Mouse (Mus musculus) kidney, adult 18-20 months (tissue): ENCODE measurements at regions not wholly inside any gene's neighbourhood (a gene's known extent, or its start where the extent isn't known, plus 50 kb on each side); places are given as distances from the start of the nearest gene placed in this dataset.
"Not testable (repeated sequence)": the region's sequence is repeated elsewhere in the genome, so short reads cannot be mapped to it uniquely, and the experiment has no call there.

Experiments used
- DNase-seq: peaks from one replicate; pipeline ENCODE4 v3.0.0; 2021

DNA sequence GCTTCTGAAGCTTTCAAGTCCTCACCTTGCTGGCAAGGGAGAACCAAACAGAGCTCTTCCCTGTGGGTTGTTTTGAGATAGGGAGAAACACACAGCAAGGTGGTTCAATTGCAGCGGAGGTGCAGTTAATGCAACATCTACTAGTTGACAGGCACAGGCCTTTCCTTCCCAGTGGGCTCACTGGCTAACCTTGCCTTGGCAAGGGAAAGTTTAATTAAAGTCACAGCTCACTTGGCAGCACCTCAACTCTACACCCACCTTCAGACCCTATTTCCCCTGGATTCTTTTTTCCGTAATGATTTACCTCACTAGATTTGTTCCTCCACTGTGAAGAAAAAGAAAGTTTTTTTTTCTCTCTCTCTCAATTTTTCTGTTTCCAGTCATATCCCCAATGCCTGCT, 314.5 kb downstream of the Tlr4 start:
- DNase-seq = no peak

DNA sequence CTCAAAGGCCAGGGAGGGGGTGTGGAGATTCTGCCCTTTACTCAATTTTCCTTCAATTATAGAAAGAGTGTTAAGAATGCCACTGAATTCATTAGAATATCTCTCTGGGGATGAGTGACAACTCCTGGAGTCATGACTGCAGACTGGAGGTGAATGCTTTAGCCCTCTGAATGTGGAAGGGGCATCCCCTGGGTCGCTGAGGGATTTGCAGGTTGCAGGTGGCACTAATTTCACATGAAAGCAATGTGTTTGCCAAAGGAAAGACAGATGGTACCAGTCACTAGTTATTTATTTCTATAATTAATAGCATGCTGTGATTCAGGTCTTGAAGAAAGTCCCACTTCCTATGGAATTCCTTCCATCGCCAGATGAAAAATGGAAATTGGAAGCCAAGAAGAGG, 321.1 kb downstream of the Tlr4 start:
- no peak for DNase-seq

DNA sequence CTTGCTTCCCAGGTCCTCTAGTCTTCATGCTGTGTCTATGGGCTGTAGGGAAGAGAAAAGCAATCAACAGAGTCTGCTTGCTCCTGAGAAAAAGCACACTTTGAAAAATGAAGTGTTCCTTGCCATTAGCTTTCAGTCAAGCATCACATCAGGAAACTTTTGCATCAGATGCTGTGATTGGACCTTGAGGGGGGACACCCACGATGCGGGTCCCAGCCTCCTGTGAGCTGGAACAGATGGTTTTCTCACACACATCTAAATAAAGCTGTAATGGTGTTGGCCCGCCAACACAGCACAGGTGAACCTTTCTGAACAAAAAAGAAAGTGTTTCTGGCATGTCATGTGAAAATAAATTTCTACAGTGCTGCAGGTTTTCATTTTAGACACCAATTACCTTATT, 335.3 kb downstream of the Tlr4 start:
- no peak for DNase-seq

DNA sequence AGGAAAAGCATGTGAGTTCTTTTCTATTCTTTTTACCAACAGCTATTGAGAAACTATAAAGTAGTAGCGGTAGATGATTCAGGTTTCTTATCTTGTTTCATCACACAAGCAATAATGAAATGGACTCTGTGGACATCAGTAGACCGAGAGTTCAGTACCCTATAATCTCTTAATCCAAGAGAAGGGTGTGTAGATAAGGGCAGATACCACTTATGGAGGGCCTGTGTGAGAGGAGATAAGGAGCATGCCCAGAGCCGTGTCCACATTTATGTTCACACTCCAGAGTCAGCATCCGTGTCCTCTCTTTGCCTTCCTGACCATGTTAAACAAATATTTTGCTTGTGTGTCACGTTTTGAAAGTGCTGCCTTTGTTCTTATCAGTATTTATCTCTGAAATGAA, 340.3 kb downstream of the Tlr4 start:
- no peak for DNase-seq

DNA sequence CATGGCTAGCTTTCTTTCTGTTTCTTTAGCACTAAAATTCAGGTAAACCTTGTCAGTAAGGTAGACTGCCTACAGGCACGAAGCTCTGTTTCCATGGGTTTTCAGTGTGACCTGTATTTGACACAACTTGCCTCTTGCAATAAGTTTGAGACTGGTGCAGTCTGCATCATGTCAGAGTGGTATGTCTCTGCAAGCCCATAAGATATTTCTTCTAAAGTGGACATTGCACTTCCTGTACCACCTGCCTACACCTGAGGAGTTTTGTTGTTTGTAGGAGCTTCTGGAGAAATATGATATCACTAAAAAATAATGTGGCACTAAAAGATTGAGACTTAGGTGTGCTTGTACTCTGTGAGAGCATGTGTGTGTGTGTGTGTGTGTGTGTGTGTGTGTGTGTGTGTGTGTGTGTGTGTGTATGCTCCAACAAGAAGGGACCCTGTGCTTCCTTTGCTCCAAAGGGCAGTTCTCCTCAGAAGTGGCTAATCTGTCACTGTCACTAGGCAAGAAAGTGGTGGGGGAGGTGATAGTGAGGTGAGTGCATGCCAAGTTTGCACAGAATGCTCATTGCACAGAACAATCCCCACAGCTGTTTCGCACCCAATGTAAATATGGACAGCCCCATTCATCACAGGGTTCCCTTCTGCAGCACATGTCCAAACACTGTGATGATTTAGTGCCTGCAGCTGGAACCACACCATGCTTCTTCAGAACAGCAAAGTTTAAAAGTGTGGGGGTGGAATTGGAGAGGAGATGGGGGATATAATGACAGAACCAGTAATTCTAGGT, 360.5 kb downstream of the Tlr4 start:
- DNase-seq = no peak

DNA sequence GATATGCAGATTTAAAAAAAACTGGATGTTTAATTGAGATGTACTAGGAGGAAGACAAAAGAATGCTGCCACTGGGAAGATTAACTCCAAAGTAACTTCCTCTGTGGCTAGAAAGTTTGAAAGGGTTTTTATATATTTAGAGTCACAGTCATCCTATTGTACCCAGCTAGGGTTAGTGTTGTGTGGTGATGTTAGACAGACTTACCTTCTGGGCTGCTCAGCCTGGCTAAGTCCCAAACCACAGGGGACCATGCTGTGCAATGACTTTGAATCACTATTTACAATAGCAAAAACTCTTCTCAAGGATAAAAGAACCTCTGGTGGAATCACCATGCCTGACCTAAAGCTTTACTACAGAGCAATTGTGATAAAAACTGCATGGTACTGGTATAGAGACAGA, 363.2 kb downstream of the Tlr4 start:
- no peak for DNase-seq

DNA sequence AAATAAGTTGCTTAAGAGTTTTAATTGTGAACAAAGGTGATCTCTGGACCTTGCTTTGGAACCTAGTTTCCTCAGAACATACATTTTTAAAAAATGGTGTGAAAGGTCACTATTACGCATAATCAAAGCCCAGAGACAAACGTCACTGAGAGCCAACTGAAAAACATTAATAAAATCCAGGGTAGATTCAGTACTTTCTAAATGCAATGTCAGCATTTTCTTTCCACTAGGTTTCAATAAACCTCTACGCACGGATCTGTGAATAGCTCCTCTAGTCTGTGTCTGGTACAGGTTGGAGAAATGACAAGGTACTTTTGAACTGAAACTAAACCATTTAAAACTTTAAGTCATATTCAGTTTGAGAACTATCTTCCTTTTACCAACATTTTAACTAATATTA, 367.0 kb downstream of the Tlr4 start:
- no peak for DNase-seq

DNA sequence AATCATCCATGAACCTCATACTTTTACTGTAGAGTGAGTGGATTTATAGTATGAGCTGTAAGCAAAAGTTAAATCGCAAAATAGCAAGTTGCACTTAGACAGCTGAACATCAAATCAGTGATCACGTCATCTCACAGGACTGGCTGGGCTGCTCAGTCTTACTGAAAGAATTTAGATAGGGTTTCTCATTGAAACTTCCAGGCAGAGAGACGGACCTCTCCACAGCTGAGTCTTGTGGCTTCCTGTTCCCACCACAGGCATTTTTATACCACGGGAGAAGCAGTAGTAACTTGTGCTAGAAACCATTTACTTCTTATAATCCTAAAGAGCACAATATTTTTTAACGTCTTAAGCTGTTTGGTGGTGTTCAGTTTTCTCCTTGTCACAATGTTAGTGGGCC, 369.5 kb downstream of the Tlr4 start:
- no peak for DNase-seq

DNA sequence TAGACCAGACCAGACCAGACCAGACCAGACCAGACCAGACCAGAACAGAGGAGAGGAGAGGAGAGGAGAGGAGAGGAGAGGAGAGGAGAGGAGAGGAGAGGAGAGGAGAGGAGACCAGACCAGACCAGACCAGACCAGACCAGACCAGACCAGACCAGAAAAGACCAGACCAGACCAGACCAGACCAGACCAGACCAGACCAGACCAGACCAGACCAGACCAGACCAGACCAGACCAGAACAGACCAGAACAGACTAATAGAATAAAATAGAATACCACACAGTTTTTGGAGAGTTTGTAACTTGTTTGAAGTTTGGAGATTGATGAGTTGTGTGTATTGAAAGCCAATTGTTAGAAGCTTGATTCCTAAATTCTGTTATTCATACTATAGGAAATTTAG, 381.0 kb downstream of the Tlr4 start:
- peak; percentile 33 for DNase-seq

DNA sequence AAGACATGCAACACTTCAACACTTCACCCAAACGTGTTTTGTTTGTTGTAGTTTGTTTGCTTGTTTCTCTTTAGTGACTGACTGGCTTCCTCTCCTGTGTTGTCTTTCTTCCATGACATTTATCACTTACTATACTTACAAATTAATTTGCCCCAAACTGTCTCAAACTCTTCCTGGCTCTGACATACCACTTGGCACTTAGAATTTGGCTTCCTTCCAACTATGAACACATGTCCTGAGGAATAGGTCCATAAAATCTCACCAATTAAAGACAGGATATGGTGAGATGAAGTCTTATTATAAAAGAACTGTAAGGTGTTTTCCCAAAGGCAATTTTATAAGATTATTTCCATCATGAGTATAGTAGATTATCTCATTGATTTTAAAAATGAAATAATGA, 386.0 kb downstream of the Tlr4 start:
- no peak for DNase-seq

DNA sequence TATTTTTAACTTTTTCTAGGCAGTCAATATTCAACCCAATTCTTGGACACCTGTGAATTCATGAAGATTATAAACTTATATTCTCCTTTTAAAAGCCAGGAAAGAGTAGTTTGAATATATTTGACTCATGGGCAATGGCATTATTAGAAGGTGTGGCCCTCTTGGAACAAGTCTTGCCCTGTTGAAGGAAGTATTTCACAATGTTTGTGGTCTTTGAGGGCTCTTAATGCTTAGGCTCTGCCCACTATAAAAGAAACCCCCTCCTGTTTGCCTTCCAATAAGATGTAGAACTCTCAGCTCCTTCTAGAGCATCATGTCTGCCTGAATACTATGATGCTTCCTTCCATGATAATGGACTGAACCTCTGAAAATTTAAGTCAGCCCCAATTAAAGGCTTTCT, 397.1 kb downstream of the Tlr4 start:
- no peak for DNase-seq

DNA sequence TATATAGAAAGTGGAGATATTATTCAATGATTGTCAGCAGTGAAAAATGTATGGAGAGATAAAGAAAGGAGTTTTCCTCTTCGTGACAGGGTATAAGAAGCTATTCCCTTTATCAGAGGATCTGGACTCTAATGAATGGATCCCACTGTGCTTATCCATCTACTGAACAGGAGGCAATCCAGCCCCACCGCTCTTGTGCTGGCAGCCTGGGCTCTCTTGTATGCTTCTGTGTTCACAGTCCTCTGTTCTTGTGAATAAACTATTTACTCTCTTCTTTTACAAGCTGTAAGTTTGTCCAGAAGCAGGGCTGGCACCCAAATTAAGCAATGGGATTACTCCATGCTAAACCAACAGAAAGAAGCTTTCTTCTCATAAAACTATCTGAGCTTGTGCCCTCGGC, 401.8 kb downstream of the Tlr4 start:
- no peak for DNase-seq

DNA sequence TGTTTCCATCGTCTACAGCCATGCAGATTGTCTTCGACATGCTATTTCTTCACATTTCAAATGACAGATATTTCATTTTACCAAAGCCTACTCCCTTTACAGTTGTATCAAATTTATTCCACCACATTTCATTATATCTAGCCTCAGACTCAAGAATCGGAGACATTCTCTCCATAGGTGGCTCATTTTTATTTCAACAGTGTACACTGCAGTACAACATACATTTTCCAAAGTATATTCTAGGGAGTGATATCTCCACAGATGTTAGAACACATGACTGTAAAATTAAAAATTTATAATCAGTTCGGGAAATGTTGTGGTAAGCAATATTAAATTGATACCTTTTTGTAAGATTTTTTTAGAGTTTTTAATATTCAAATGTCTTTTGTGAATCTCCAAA, 446.2 kb downstream of the Tlr4 start:
- DNase-seq = no peak

DNA sequence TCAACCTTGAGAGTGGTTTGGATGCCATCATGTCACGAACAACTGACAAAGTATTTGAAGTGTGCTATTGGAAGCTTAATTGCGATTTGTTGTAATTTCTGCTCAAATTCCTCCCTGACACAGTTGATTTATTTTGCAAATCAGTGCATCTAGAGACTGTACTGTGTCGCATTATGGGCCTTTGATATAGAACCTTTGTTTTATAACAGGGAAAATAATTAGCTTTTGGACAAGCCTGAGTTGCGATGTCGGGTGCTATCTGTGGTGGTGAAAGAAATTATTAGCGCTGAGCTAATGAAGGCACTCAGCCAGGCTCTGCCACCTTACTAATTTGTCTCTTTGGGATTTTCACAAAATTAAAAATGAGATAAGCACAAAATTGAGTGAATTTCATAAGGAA, 473.6 kb downstream of the Tlr4 start:
- no peak for DNase-seq

DNA sequence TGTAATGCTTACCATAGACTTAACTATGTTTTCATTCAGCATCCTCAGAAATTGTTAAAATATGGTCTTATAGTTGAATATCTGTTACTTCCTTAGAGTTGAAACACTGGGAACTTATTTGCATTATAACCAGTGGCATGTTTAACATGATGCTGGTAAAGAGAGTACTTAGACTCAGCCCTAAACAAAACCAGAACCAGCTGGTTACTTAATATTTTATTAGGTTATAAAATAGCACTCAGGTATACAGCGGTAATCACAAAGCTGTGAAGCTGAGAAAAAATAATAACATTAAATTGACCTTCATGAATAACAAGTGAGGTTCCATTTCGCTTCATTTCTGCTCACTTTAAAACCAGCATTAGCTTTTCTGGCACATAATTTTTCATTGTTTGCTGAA, 474.4 kb downstream of the Tlr4 start:
- no peak for DNase-seq

DNA sequence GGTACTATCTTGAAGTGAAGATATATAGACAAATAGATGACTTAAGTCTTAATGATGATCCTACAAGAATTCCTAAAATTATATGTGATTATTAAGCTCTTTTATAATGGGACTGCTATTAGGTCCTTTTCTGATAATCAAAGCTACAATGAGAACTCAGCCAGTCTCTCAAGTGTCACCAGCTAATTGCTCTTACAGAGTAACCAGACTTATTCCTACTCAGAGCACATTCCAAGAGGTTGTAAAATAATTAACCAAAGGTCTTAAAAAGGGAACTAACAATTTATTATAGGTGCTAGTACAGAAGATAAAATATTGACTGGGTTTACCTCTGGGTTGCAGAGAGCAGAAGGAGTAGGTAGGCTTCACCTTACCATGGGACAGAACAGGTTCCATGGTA, 492.7 kb downstream of the Tlr4 start:
- DNase-seq = not testable (repeated sequence)
